Mouse (Mus musculus): ENCODE measurements around the gene Gria1. TPM values are rescaled to one million over a fixed set of nuclear protein-coding genes. Genes with fewer than 3 reads are reported as not detected.

Gene Gria1
- polyA plus RNA-seq, 1 experiment from 2014 or later = 39.7 TPM

- DNase-seq (ENCODE audit: low spot score) (no peak), ATAC-seq (ENCODE audit: low FRiP score) (no peak)
- H3K36me3 ChIP-seq (replicated peaks; ENCODE audit: control insufficient read depth, insufficient read depth) = no peaks in the 10 kb centered on the region
- H3K9me3 ChIP-seq (ENCODE audit: control insufficient read depth, low read length) = no peaks in the 10 kb centered on the region
- no peak overlapping the region for H3K4me3 ChIP-seq (replicated peaks; ENCODE audit: low read length)
- no peak overlapping the region for H3K9ac ChIP-seq
- no peaks in the 10 kb centered on the region for H3K27me3 ChIP-seq (ENCODE audit: control insufficient read depth, insufficient read depth, low read length)
- WGBS = 77% methylated on average over 8 of the region's 8 CpGs
- no peak overlapping the region for H3K4me2 ChIP-seq (replicated peaks)
- no peaks in the 10 kb centered on the region; the same call in 1 of the 2 replicates for H3K4me1 ChIP-seq (replicated peaks; ENCODE audit: control insufficient read depth, insufficient read depth, low read length)
- no peak overlapping the region for H3K27ac ChIP-seq
Measured at GRCm38 (mm10) chr11:57039306-57039705, 28.1 kb downstream of the Gria1 start.

GRCm38 (mm10) chr11:57042057-57042456 is 30.9 kb downstream of the Gria1 start:
- H3K36me3 ChIP-seq (replicated peaks; ENCODE audit: control insufficient read depth, insufficient read depth) = no peaks in the 10 kb centered on the region
- DNase-seq (ENCODE audit: low spot score) = no peak
- WGBS = 93% methylated on average over 3 of the region's 3 CpGs
- H3K4me3 ChIP-seq (replicated peaks; ENCODE audit: low read length) = no peak overlapping the region
- H3K4me1 ChIP-seq (replicated peaks; ENCODE audit: control insufficient read depth, insufficient read depth, low read length) = no peaks in the 10 kb centered on the region; the same call in 1 of the 2 replicates
- no peak overlapping the region for H3K27ac ChIP-seq
- no peaks in the 10 kb centered on the region for H3K9me3 ChIP-seq (ENCODE audit: control insufficient read depth, low read length)
- no peak overlapping the region for H3K4me2 ChIP-seq (replicated peaks)
- ATAC-seq (ENCODE audit: low FRiP score) = no peak
- H3K9ac ChIP-seq = no peak overlapping the region
- no peaks in the 10 kb centered on the region for H3K27me3 ChIP-seq (ENCODE audit: control insufficient read depth, insufficient read depth, low read length)

- Histone ChIP-seq H3K4me2 (replicated peaks) (no peak overlapping the region), H3K4me1 (replicated peaks; ENCODE audit: control insufficient read depth, insufficient read depth, low read length) (no peaks in the 10 kb centered on the region), H3K4me3 (replicated peaks; ENCODE audit: low read length) (no peak overlapping the region), H3K9me3 (ENCODE audit: control insufficient read depth, low read length) (no peaks in the 10 kb centered on the region), H3K27me3 (ENCODE audit: control insufficient read depth, insufficient read depth, low read length) (no peaks in the 10 kb centered on the region), H3K36me3 (replicated peaks; ENCODE audit: control insufficient read depth, insufficient read depth) (no peaks in the 10 kb centered on the region), H3K9ac (no peak overlapping the region), H3K27ac (no peak overlapping the region)
- DNase-seq (ENCODE audit: low spot score) (no peak), ATAC-seq (ENCODE audit: low FRiP score) (no peak)
- WGBS = 69% methylated on average over 5 of the region's 5 CpGs
Measured at GRCm38 (mm10) chr11:57044146-57044545, 33.0 kb downstream of the Gria1 start.

GRCm38 (mm10) chr11:57051666-57052562 is 40.7 kb downstream of the Gria1 start:
- no peaks in the 10 kb centered on the region for H3K36me3 ChIP-seq (replicated peaks; ENCODE audit: control insufficient read depth, insufficient read depth)

GRCm38 (mm10) chr11:57062441-57062840 is 51.3 kb downstream of the Gria1 start:
- no peak overlapping the region for H3K4me3 ChIP-seq (replicated peaks; ENCODE audit: low read length)
- 89% methylated on average over 3 of the region's 3 CpGs for WGBS
- no peaks in the 10 kb centered on the region for H3K9me3 ChIP-seq (ENCODE audit: control insufficient read depth, low read length)
- H3K4me1 ChIP-seq (replicated peaks; ENCODE audit: control insufficient read depth, insufficient read depth, low read length) = no peaks in the 10 kb centered on the region
- H3K4me2 ChIP-seq (replicated peaks) = no peak overlapping the region
- no peaks in the 10 kb centered on the region for H3K27me3 ChIP-seq (ENCODE audit: control insufficient read depth, insufficient read depth, low read length)
- H3K36me3 ChIP-seq (replicated peaks; ENCODE audit: control insufficient read depth, insufficient read depth) = no peaks in the 10 kb centered on the region
- ATAC-seq (ENCODE audit: low FRiP score) (no peak), DNase-seq (ENCODE audit: low spot score) (no peak)
- H3K27ac ChIP-seq = no peak overlapping the region
- no peak overlapping the region for H3K9ac ChIP-seq

More at GRCm38 (mm10) chr11:57051666-57052562, 40.7 kb downstream of the Gria1 start:
- Histone ChIP-seq H3K4me3 (replicated peaks; ENCODE audit: low read length) (no peak overlapping the region), H3K9ac (no peak overlapping the region), H3K4me2 (replicated peaks) (no peak overlapping the region), H3K27ac (no peak overlapping the region), H3K9me3 (ENCODE audit: control insufficient read depth, low read length) (no peaks in the 10 kb centered on the region), H3K27me3 (ENCODE audit: control insufficient read depth, insufficient read depth, low read length) (no peaks in the 10 kb centered on the region), H3K4me1 (replicated peaks; ENCODE audit: control insufficient read depth, insufficient read depth, low read length) (no peaks in the 10 kb centered on the region)
- 50% methylated on average over 6 of the region's 6 CpGs for WGBS
- peak; percentile 57; the same call in 1 of the 2 replicates for ATAC-seq (ENCODE audit: low FRiP score)
- peak; percentile 52 for DNase-seq (ENCODE audit: low spot score)

GRCm38 (mm10) chr11:57070196-57070901 is 59.2 kb downstream of the Gria1 start:
- H3K4me1 ChIP-seq (replicated peaks; ENCODE audit: control insufficient read depth, insufficient read depth, low read length) = peaks cover 19% of the 10 kb centered on the region; the same call in 1 of the 2 replicates
- H3K27ac ChIP-seq = peak overlapping the region; percentile 33; the same call in 1 of the 2 replicates
- no peaks in the 10 kb centered on the region for H3K36me3 ChIP-seq (replicated peaks; ENCODE audit: control insufficient read depth, insufficient read depth)
- no peak overlapping the region for H3K9ac ChIP-seq
- ATAC-seq (ENCODE audit: low FRiP score) (0 out of 2 replicates have a peak, but pooled peaks have one; percentile 21), DNase-seq (ENCODE audit: low spot score) (no peak)
- H3K9me3 ChIP-seq (ENCODE audit: control insufficient read depth, low read length) = no peaks in the 10 kb centered on the region
- H3K27me3 ChIP-seq (ENCODE audit: control insufficient read depth, insufficient read depth, low read length) = no peaks in the 10 kb centered on the region
- H3K4me3 ChIP-seq (replicated peaks; ENCODE audit: low read length) = no peak overlapping the region
- 43% methylated on average over 8 of the region's 8 CpGs for WGBS
- H3K4me2 ChIP-seq (replicated peaks) = no peak overlapping the region

- DNase-seq (ENCODE audit: low spot score) (no peak), ATAC-seq (ENCODE audit: low FRiP score) (no peak)
- no peak overlapping the region for H3K4me2 ChIP-seq (replicated peaks)
- no peaks in the 10 kb centered on the region for H3K27me3 ChIP-seq (ENCODE audit: control insufficient read depth, insufficient read depth, low read length)
- no peaks in the 10 kb centered on the region for H3K9me3 ChIP-seq (ENCODE audit: control insufficient read depth, low read length)
- H3K27ac ChIP-seq = no peak overlapping the region
- H3K4me3 ChIP-seq (replicated peaks; ENCODE audit: low read length) = no peak overlapping the region
- H3K4me1 ChIP-seq (replicated peaks; ENCODE audit: control insufficient read depth, insufficient read depth, low read length) = peaks cover 19% of the 10 kb centered on the region; the same call in 1 of the 2 replicates
- no peak overlapping the region for H3K9ac ChIP-seq
- no peaks in the 10 kb centered on the region for H3K36me3 ChIP-seq (replicated peaks; ENCODE audit: control insufficient read depth, insufficient read depth)
- 42% methylated on average over 6 of the region's 6 CpGs for WGBS
Measured at GRCm38 (mm10) chr11:57072171-57072570, 61.0 kb downstream of the Gria1 start.

- H3K27me3 ChIP-seq (ENCODE audit: control insufficient read depth, insufficient read depth, low read length) = no peaks in the 10 kb centered on the region
- no peak overlapping the region for H3K4me3 ChIP-seq (replicated peaks; ENCODE audit: low read length)
- H3K4me2 ChIP-seq (replicated peaks) = no peak overlapping the region
- WGBS = 80% methylated on average over 3 of the region's 3 CpGs
- H3K27ac ChIP-seq = no peak overlapping the region
- DNase-seq (ENCODE audit: low spot score) = no peak
- no peaks in the 10 kb centered on the region for H3K9me3 ChIP-seq (ENCODE audit: control insufficient read depth, low read length)
- H3K36me3 ChIP-seq (replicated peaks; ENCODE audit: control insufficient read depth, insufficient read depth) = no peaks in the 10 kb centered on the region
- no peak overlapping the region for H3K9ac ChIP-seq
- no peak for ATAC-seq (ENCODE audit: low FRiP score)
- no peaks in the 10 kb centered on the region for H3K4me1 ChIP-seq (replicated peaks; ENCODE audit: control insufficient read depth, insufficient read depth, low read length)
Measured at GRCm38 (mm10) chr11:57079423-57079822, 68.2 kb downstream of the Gria1 start.

GRCm38 (mm10) chr11:57089527-57089926 is 78.3 kb downstream of the Gria1 start:
- no peak overlapping the region; the same call in 1 of the 2 replicates for H3K27ac ChIP-seq

More at GRCm38 (mm10) chr11:57089527-57089926, 78.3 kb downstream of the Gria1 start:
- Histone ChIP-seq H3K9ac (no peak overlapping the region), H3K9me3 (ENCODE audit: control insufficient read depth, low read length) (no peaks in the 10 kb centered on the region), H3K4me1 (replicated peaks; ENCODE audit: control insufficient read depth, insufficient read depth, low read length) (no peaks in the 10 kb centered on the region), H3K36me3 (replicated peaks; ENCODE audit: control insufficient read depth, insufficient read depth) (no peaks in the 10 kb centered on the region), H3K4me2 (replicated peaks) (no peak overlapping the region), H3K4me3 (replicated peaks; ENCODE audit: low read length) (no peak overlapping the region), H3K27me3 (ENCODE audit: control insufficient read depth, insufficient read depth, low read length) (no peaks in the 10 kb centered on the region)
- DNase-seq (ENCODE audit: low spot score) (no peak), ATAC-seq (ENCODE audit: low FRiP score) (peak; percentile 70; the same call in 1 of the 2 replicates)
- 36% methylated on average over 5 of the region's 5 CpGs for WGBS

Measured in hindbrain, embryonic 14.5 days (tissue).